Mouse (Mus musculus) stomach, embryonic 16.5 days (tissue): Measurements from ENCODE around the gene Spef1. TPM values are rescaled to one million over a fixed set of nuclear protein-coding genes. Genes with fewer than 3 reads are reported as not detected.
A peak's percentile ranks its signal among the peaks of the same experiment; 100 is the strongest.
"Not testable (repeated sequence)": the region's sequence is repeated elsewhere in the genome, so short reads cannot be mapped to it uniquely, and the experiment has no call there.

ENCODE experiments used
- ATAC-seq: fragments of 200-750 bp; cut with Nextera tagmentation; 2 replicates; pipeline ENCODE4 v1.8.0; 2017; ENCODE audit warnings: moderate number of reproducible peaks, moderate TSS enrichment; ENCODE audit not compliant: insufficient read depth, low FRiP score
- H3K27ac ChIP-seq: fragments of 300-500 bp; sonication (generic); 2 replicates; pipeline ENCODE4 v1.5.1; 2014; ENCODE audit warnings: low read length
- H3K27me3 ChIP-seq: fragments of 300-500 bp; sonication (generic); 2 replicates; pipeline ENCODE4 v1.6.1; 2014; ENCODE audit warnings: low read length, control low read depth, mixed read lengths; ENCODE audit not compliant: control insufficient read depth, insufficient read depth
- H3K36me3 ChIP-seq: fragments of 300-500 bp; sonication (generic); 2 replicates; pipeline ENCODE4 v1.6.1; 2014; ENCODE audit warnings: low read length; ENCODE audit not compliant: control insufficient read depth, insufficient read depth
- H3K4me1 ChIP-seq: fragments of 300-500 bp; sonication (generic); 2 replicates; pipeline ENCODE4 v1.6.1; 2014; ENCODE audit warnings: low read length, control low read depth, mixed read lengths; ENCODE audit not compliant: control insufficient read depth, insufficient read depth
- H3K4me2 ChIP-seq: fragments of 300-500 bp; sonication (generic); 2 replicates; pipeline ENCODE4 v1.6.1; 2014; ENCODE audit warnings: low read depth, low read length, mixed read lengths
- H3K4me3 ChIP-seq: fragments of 300-500 bp; sonication (generic); replicated peaks from 2 replicates; pipeline ENCODE4 v1.5.1; 2014; ENCODE audit warnings: mild to moderate bottlenecking, low read length
- H3K9ac ChIP-seq: fragments of 300-500 bp; sonication (generic); 2 replicates; pipeline ENCODE4 v1.6.1; 2014; ENCODE audit warnings: low read length
- H3K9me3 ChIP-seq: fragments of 300-500 bp; sonication (generic); replicated peaks from 2 replicates; pipeline ENCODE4 v1.6.1; 2016; ENCODE audit warnings: low read length, control low read depth; ENCODE audit not compliant: control insufficient read depth
- WGBS: fragments of 180-500 bp; shearing (Covaris S2); extraction: QIAGEN DNeasy Blood & Tissue Kit; methylation state at CpG from one replicate; pipeline ENCODE4 v1.1.7; 2014; 5-methylcytosine and 5-hydroxymethylcytosine counted together
- polyA plus RNA-seq: library from polyadenylated mRNA; unstranded; fragments of >200 nt; fragmentation: Nextera tagmentation; extraction: Ambion mirVana; gene quantifications from 2 replicates; pipeline ENCODE4 v1.2.1, GENCODE M21; 2015

Spef1 gene
- 3.6 and 4.8 TPM in 2 replicates for polyA plus RNA-seq

GRCm38 (mm10) chr2:131186771-131187601, at the start of gene Spef1, which contains the start of gene Cdc25b:
Gene Spef1, minus strand, starts transcription at chr2:131187282.
Gene Cdc25b, plus strand, starts transcription at chr2:131186949.
- H3K27me3 ChIP-seq = no peaks in the 10 kb centered on the region
- H3K9ac ChIP-seq = peak within 1 kb of the TSS; percentile 88
- peak; percentile 94 for ATAC-seq
- peak within 1 kb of the TSS; percentile 42 for H3K27ac ChIP-seq
- peaks cover 31% of the 10 kb centered on the region for H3K4me1 ChIP-seq
- no peaks in the 10 kb centered on the region for H3K9me3 ChIP-seq
- WGBS = under 1% methylated on average over 42 of the region's 43 CpGs
- peak within 1 kb of the TSS; percentile 85 for H3K4me2 ChIP-seq
- peak within 1 kb of the TSS; percentile 83 for H3K4me3 ChIP-seq
- H3K36me3 ChIP-seq = peaks cover 9% of the 10 kb centered on the region; the same call in 1 of the 2 replicates

GRCm38 (mm10) chr2:131234970-131235635, 48.0 kb upstream of the Spef1 start:
- Histone ChIP-seq H3K4me1 (peaks cover 12% of the 10 kb centered on the region), H3K9ac (peak overlapping the region; percentile 87), H3K4me2 (peak overlapping the region; percentile 85), H3K4me3 (peak overlapping the region; percentile 76), H3K9me3 (no peaks in the 10 kb centered on the region), H3K27me3 (no peaks in the 10 kb centered on the region), H3K27ac (no peak overlapping the region), H3K36me3 (no peaks in the 10 kb centered on the region)
- ATAC-seq = no peak
- WGBS = 57% methylated on average over 7 of the region's 7 CpGs

DNA sequence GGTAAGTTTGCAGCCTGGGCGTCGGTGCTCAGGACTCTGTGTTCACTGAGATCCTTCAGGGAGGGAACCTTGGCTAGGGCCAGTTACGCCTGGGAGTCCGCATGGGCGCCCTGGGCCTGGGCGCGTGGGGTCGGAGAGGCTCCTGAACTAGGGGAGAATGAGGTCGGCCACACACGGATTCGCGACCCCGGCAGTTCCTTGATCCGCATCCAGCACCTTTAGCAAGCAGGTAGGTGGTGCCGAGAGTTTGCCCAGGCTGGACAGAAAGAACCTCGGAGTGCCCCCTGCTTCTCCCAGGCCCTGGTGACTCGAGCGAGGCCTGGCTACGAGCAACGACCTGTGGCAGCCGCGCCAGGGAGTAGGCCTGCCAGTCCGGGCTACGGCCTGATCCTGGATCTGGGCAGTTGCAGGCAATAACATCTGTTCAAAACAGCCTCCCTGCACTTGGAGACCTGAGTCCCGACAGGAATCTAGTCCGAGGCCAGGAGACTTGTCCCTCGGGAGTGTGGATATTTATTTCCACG, 47.1 kb upstream of the Spef1 start:
- H3K9ac ChIP-seq = peak overlapping the region; percentile 87
- 7% methylated on average over 28 of the region's 28 CpGs for WGBS

DNA sequence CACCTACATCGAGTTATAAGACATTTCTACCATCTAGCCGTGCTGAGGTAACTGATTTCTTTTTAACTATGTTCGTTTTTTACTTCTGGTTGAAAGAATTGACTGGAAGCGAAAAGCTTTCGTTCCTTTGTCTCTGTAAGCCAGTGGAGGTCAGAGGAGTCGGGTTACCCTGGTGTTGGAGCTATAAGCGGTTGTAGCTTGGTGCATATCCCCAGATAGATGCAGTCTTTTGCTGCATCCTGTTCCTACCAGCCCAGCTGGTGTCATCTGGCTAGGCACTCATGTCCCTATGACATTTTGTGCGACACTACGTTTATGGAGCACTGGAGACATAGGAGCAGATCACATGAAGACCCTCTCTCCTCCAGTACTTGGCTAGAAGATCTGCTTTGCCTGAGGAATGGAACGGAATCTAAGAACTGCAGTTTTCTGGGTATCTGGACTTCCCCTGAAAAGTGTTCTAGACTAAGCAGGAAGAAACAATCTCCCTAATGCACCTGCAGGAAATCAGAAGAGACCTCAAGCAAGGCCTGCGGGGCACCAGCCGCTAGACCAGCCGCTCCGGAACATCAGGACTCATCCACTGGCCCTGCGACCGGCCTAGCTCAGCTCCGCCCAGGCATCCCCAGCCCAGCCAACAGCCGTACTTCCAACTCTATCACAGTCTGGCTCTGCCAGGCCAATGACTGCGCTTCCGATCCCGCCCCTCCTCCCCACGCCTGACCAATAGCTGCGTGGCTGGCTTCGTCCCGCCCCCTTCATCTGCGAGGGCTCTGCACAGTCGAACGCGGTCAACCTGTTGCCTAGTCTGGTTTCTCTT, 46.4 kb upstream of the Spef1 start, which contains the start of gene Mavs:
Gene Mavs (plus strand): TSS at position 757 of the 820 bp plus-strand sequence.
- peak within 1 kb of the TSS; percentile 81 for H3K27ac ChIP-seq
- H3K4me3 ChIP-seq = peak within 1 kb of the TSS; percentile 76
- WGBS = 11% methylated on average over 29 of the region's 29 CpGs
- H3K27me3 ChIP-seq = no peaks in the 10 kb centered on the region
- H3K4me2 ChIP-seq = peak within 1 kb of the TSS; percentile 85
- H3K4me1 ChIP-seq = peaks cover 12% of the 10 kb centered on the region
- peak within 1 kb of the TSS; percentile 87 for H3K9ac ChIP-seq
- ATAC-seq = peak; percentile 100
- no peaks in the 10 kb centered on the region for H3K36me3 ChIP-seq
- H3K9me3 ChIP-seq = no peaks in the 10 kb centered on the region

More for the DNA sequence above, 47.1 kb upstream of the Spef1 start:
- Histone ChIP-seq H3K27ac (peak overlapping the region; percentile 81), H3K27me3 (no peaks in the 10 kb centered on the region), H3K4me1 (peaks cover 12% of the 10 kb centered on the region), H3K9me3 (no peaks in the 10 kb centered on the region), H3K36me3 (no peaks in the 10 kb centered on the region), H3K4me2 (peak overlapping the region; percentile 85), H3K4me3 (peak overlapping the region; percentile 76)
- peak; percentile 16; the same call in 1 of the 2 replicates for ATAC-seq

- H3K9me3 ChIP-seq = no peaks in the 10 kb centered on the region
- no peak overlapping the region for H3K4me3 ChIP-seq
- H3K27me3 ChIP-seq = peaks cover under 1% of the 10 kb centered on the region; the same call in 1 of the 2 replicates
- no peak overlapping the region for H3K27ac ChIP-seq
- peaks cover 12% of the 10 kb centered on the region for H3K4me1 ChIP-seq
- no peak for ATAC-seq
- no peak overlapping the region for H3K4me2 ChIP-seq
- no peaks in the 10 kb centered on the region for H3K36me3 ChIP-seq
- H3K9ac ChIP-seq = no peak overlapping the region
- 80% methylated on average over 2 of the region's 2 CpGs for WGBS
Measured at GRCm38 (mm10) chr2:131232558-131232957, 45.5 kb upstream of the Spef1 start.

DNA sequence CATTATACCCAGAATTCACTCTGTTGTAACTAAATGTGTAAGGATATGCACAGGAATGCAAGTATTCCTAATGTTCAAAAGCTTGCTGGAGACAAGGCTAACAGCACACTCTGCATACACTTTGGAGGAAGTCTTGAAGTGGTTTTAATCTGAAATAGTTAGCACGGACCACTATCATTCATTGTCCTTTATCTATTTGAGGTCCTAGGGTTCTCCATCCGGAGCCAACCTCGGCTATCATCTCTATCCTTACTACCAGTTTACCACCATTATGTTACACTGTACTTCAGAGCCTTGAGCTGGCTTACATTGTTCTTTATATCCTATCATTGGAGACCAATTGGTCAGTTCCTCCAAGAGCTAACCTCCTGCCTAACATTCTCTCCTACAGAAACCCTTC, 40.2 kb upstream of the Spef1 start:
- ATAC-seq = no peak
- H3K4me3 ChIP-seq = no peak overlapping the region
- WGBS = 81% methylated on average over 3 of the region's 3 CpGs
- no peak overlapping the region for H3K4me2 ChIP-seq
- no peaks in the 10 kb centered on the region for H3K36me3 ChIP-seq
- H3K4me1 ChIP-seq = no peaks in the 10 kb centered on the region
- H3K27ac ChIP-seq = no peak overlapping the region
- peaks cover 3% of the 10 kb centered on the region; the same call in 1 of the 2 replicates for H3K27me3 ChIP-seq
- no peaks in the 10 kb centered on the region for H3K9me3 ChIP-seq
- H3K9ac ChIP-seq = no peak overlapping the region

DNA sequence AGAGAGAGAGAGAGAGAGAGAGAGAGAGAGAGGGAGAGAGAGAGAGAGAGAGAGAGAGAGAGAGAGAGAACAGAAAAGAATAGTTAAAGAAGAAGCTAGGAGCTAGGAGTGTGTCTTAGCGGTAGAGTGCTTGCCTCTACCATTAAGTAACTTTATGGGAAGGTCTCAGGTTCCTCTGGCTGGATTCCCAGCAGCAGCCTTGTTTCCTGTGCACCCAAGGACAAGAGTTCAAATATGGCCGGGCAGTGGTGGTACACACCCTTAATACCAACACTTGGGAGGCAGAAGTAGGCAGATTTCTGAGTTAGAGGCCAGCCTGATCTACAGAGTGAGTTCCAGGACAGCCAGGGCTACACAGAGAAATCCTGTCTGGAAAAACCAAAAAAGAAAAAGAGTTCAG, 39.6 kb upstream of the Spef1 start:
- not testable (repeated sequence) for H3K4me3 ChIP-seq, H3K4me1 ChIP-seq, H3K27me3 ChIP-seq, ATAC-seq, H3K9ac ChIP-seq, H3K4me2 ChIP-seq, H3K9me3 ChIP-seq, H3K36me3 ChIP-seq, H3K27ac ChIP-seq
- 65% methylated on average over 2 of the region's 2 CpGs for WGBS

- 91% methylated on average over 6 of the region's 6 CpGs for WGBS
- H3K4me1 ChIP-seq = no peaks in the 10 kb centered on the region
- no peak for ATAC-seq
Measured at GRCm38 (mm10) chr2:131225178-131225577, 38.1 kb upstream of the Spef1 start.

More at GRCm38 (mm10) chr2:131225178-131225577, 38.1 kb upstream of the Spef1 start:
- H3K9me3 ChIP-seq = no peaks in the 10 kb centered on the region
- no peak overlapping the region for H3K27ac ChIP-seq
- no peak overlapping the region for H3K4me3 ChIP-seq
- no peak overlapping the region for H3K4me2 ChIP-seq
- peaks cover 3% of the 10 kb centered on the region; the same call in 1 of the 2 replicates for H3K27me3 ChIP-seq
- no peak overlapping the region for H3K9ac ChIP-seq
- H3K36me3 ChIP-seq = no peaks in the 10 kb centered on the region
